In genomic region chr2:109694116-109694837, GRCm38 (mm10) we compare ENCODE assay signal across 8 mouse cellular contexts. TPM values are rescaled to one million over a fixed set of nuclear protein-coding genes. Genes with fewer than 3 reads are reported as not detected.
DNase-seq lines count a peak whose midpoint lies in the region; ATAC-seq and TF ChIP-seq lines count a peak whose summit lies in the region.

No protein-coding gene starts in this region.

- peak; percentile 17 to 30 for DNase-seq in heart, adult 2 months
- DNase-seq in heart, postnatal 25 days (ENCODE audit: low spot score): no peak
- peak; percentile 41 for DNase-seq in retina, embryonic 14.5 days (ENCODE audit: low spot score)
- DNase-seq in ovary, postnatal 36 days (ENCODE audit: low spot score): no peak
- no peak for DNase-seq in urinary bladder, postnatal 4 days (ENCODE audit: low spot score in 2 of 2)

- TF ChIP-seq POLR2A in heart, adult 2 months (IDR thresholded peaks at IDR 0.05; ENCODE audit: insufficient read depth, low read depth, low read length): no peak
- TF ChIP-seq POLR2A in ES-Bruce4 (IDR thresholded peaks at IDR 0.05; ENCODE audit: insufficient read depth, low read length): no peak

- no peaks in the 10 kb centered on the region for H3K27me3 ChIP-seq in heart, adult 2 months (ENCODE audit: control insufficient read depth, insufficient read depth, low read length)
- peaks cover 13% of the 10 kb centered on the region for H3K27me3 ChIP-seq in ES-Bruce4 (ENCODE audit: control insufficient read depth, insufficient read depth, low read length, poor library complexity, severe bottlenecking)
- H3K27me3 ChIP-seq in embryonic facial prominence, embryonic 13.5 days: peaks cover 31% of the 10 kb centered on the region
- H3K27me3 ChIP-seq in limb, embryonic 12.5 days: peaks cover 28% of the 10 kb centered on the region; the same call in 1 of the 2 replicates

- peak overlapping the region; percentile 52 for H3K9ac ChIP-seq in heart, adult 2 months (ENCODE audit: low read depth, low read length)
- peak overlapping the region; percentile 73 for H3K9ac ChIP-seq in ES-Bruce4 (ENCODE audit: low read depth, poor library complexity, severe bottlenecking)
- H3K9ac ChIP-seq in embryonic facial prominence, embryonic 13.5 days: peak overlapping the region; percentile 77
- H3K9ac ChIP-seq in limb, embryonic 12.5 days (replicated peaks): peak overlapping the region; percentile 69

- no peaks in the 10 kb centered on the region for H3K9me3 ChIP-seq in ES-Bruce4 (replicated peaks; ENCODE audit: control insufficient read depth, insufficient read depth, low read length, poor library complexity, severe bottlenecking)
- H3K9me3 ChIP-seq in embryonic facial prominence, embryonic 13.5 days: no peaks in the 10 kb centered on the region
- no peaks in the 10 kb centered on the region for H3K9me3 ChIP-seq in limb, embryonic 12.5 days

- TF ChIP-seq CTCF in heart, adult 2 months (IDR thresholded peaks at IDR 0.05): no peak
- TF ChIP-seq CTCF in ES-Bruce4 (IDR thresholded peaks at IDR 0.05; ENCODE audit: low read depth, low read length): no peak

- TF ChIP-seq EP300 in heart, adult 2 months (IDR thresholded peaks at IDR 0.05; ENCODE audit: insufficient read depth, low read depth, low read length): no peak
- no peak for TF ChIP-seq EP300 in ES-Bruce4 (IDR thresholded peaks at IDR 0.05; ENCODE audit: insufficient read depth, low read depth, low read length)

- no peaks in the 10 kb centered on the region for H3K4me1 ChIP-seq in heart, adult 2 months (ENCODE audit: control insufficient read depth, insufficient read depth, low read length)
- H3K4me1 ChIP-seq in ES-Bruce4 (ENCODE audit: control insufficient read depth, insufficient read depth, low read length): no peaks in the 10 kb centered on the region
- peaks cover 37% of the 10 kb centered on the region for H3K4me1 ChIP-seq in embryonic facial prominence, embryonic 13.5 days
- H3K4me1 ChIP-seq in limb, embryonic 12.5 days (replicated peaks): peaks cover 44% of the 10 kb centered on the region

- 1% methylated on average over 26 of the region's 26 CpGs for WGBS in heart, adult 2 months
- WGBS in embryonic facial prominence, embryonic 13.5 days: 1% methylated on average over 26 of the region's 26 CpGs
- WGBS in limb, embryonic 12.5 days: under 1% methylated on average over 26 of the region's 26 CpGs

- ATAC-seq in embryonic facial prominence, embryonic 13.5 days (ENCODE audit: insufficient number of reproducible peaks, insufficient read depth, low FRiP score, low TSS enrichment, low read depth): no peak
- peak; percentile 33 for ATAC-seq in limb, embryonic 12.5 days (ENCODE audit: insufficient number of reproducible peaks, insufficient read depth, low FRiP score, low TSS enrichment, low read depth)

- H3K36me3 ChIP-seq in heart, adult 2 months (ENCODE audit: control insufficient read depth, insufficient read depth, low read length): no peaks in the 10 kb centered on the region
- no peaks in the 10 kb centered on the region for H3K36me3 ChIP-seq in ES-Bruce4 (ENCODE audit: control insufficient read depth, insufficient read depth, low read length, poor library complexity, severe bottlenecking)
- H3K36me3 ChIP-seq in embryonic facial prominence, embryonic 13.5 days: no peaks in the 10 kb centered on the region
- H3K36me3 ChIP-seq in limb, embryonic 12.5 days: no peaks in the 10 kb centered on the region

- peak overlapping the region; percentile 65 for H3K27ac ChIP-seq in heart, adult 2 months
- no peak overlapping the region for H3K27ac ChIP-seq in ES-Bruce4 (ENCODE audit: insufficient read depth, low read length)
- peak overlapping the region; percentile 33; the same call in 1 of the 2 replicates for H3K27ac ChIP-seq in embryonic facial prominence, embryonic 13.5 days
- H3K27ac ChIP-seq in limb, embryonic 12.5 days: peak overlapping the region; percentile 12; the same call in 1 of the 2 replicates

- H3K4me3 ChIP-seq in heart, adult 2 months: peak overlapping the region; percentile 53
- peak overlapping the region; percentile 81 for H3K4me3 ChIP-seq in ES-Bruce4 (ENCODE audit: low read depth, low read length)
- H3K4me3 ChIP-seq in embryonic facial prominence, embryonic 13.5 days: peak overlapping the region; percentile 69
- H3K4me3 ChIP-seq in limb, embryonic 12.5 days (replicated peaks): peak overlapping the region; percentile 62

- peak overlapping the region; percentile 93 for H3K4me2 ChIP-seq in embryonic facial prominence, embryonic 13.5 days
- peak overlapping the region; percentile 90 for H3K4me2 ChIP-seq in limb, embryonic 12.5 days

- intact Hi-C loops in heart, adult 2 months (cut with DNase I): loop anchor here (2.0 to 10.0 kb wide), 4 partner anchors 193 to 1003 kb away; partner anchors contain the start of genes Kif18a and Mettl15
- intact Hi-C loops in heart, postnatal 25 days (cut with DNase I): loop anchor here (5.0 to 10.0 kb wide), 3 partner anchors 191 to 1002 kb away; no protein-coding TSS in a partner anchor

- H3K79me2 ChIP-seq in heart, adult 2 months (replicated peaks; ENCODE audit: control insufficient read depth, insufficient read depth, low read length): no peaks in the 10 kb centered on the region

RNA-seq across cellular contexts. Expression of gene Bdnf, which starts 19.8 kb away (rescaled TPM):
- total RNA-seq in heart, adult 2 months (2021): 1 to 10 TPM; 3.0 to 7.4 TPM
- 1.4 and 1.5 TPM in 2 replicates for polyA plus RNA-seq in heart, adult 2 months (2012; rRNA removed)
- total RNA-seq in heart, postnatal 25 days (2021): 1 to 10 TPM; 3.8 to 5.5 TPM
- polyA plus RNA-seq in ES-Bruce4 (2011; ENCODE audit: insufficient read depth, insufficient read length, low read depth, missing spikeins): 1.2 and 1.5 TPM in 2 replicates
- 4.7 and 5.1 TPM in 2 replicates for polyA plus RNA-seq in embryonic facial prominence, embryonic 13.5 days (2015; fragmentation: Nextera tagmentation; extraction: Ambion mirVana)
- polyA plus RNA-seq in limb, embryonic 12.5 days (2016; fragmentation: Nextera tagmentation; extraction: Ambion mirVana): 4.5 and 5.2 TPM in 2 replicates

Comparison
In these comparisons a context has a peak if more than half of its experiments do, and no peak if none do; other contexts are left out.
1. DNase-seq: peak in heart, adult 2 months (2 of 2) and retina, embryonic 14.5 days (single experiment); none in heart, postnatal 25 days (single experiment), ovary, postnatal 36 days (single experiment) and urinary bladder, postnatal 4 days (0 of 2).
2. Peak in every context shown above with its lines, with median percentiles within 50 percentile points of each other: H3K4me3 ChIP-seq and H3K9ac ChIP-seq.